Mouse (Mus musculus) heart, embryonic 12.5 days (tissue): ENCODE data around the gene Tmeff2. TPM values are rescaled to one million over a fixed set of nuclear protein-coding genes. Genes with fewer than 3 reads are reported as not detected.

Experiments used
- ATAC-seq: fragments of 200-750 bp; cut with Nextera tagmentation; 2 replicates; pipeline ENCODE4 v1.8.0; 2017; ENCODE audit warnings: moderate TSS enrichment, moderate library complexity; ENCODE audit not compliant: insufficient number of reproducible peaks, low FRiP score
- H3K27ac ChIP-seq: fragments of 300-500 bp; sonication (generic); 2 replicates; pipeline ENCODE4 v1.5.1; 2016; ENCODE audit warnings: mild to moderate bottlenecking, moderate library complexity; ENCODE audit not compliant: poor library complexity, severe bottlenecking
- H3K27me3 ChIP-seq: fragments of 300-500 bp; sonication (generic); replicated peaks from 2 replicates; pipeline ENCODE4 v1.6.1; 2016; ENCODE audit warnings: mild to moderate bottlenecking, moderate library complexity
- H3K36me3 ChIP-seq: fragments of 300-500 bp; sonication (generic); 2 replicates; pipeline ENCODE4 v1.6.1; 2016; ENCODE audit warnings: mild to moderate bottlenecking, moderate library complexity
- H3K4me1 ChIP-seq: fragments of 300-500 bp; sonication (generic); replicated peaks from 2 replicates; pipeline ENCODE4 v1.6.1; 2016; ENCODE audit warnings: mild to moderate bottlenecking
- H3K4me2 ChIP-seq: fragments of 300-500 bp; sonication (generic); 2 replicates; pipeline ENCODE4 v1.6.1; 2016; ENCODE audit warnings: mild to moderate bottlenecking, moderate library complexity
- H3K4me3 ChIP-seq: fragments of 300-500 bp; sonication (generic); 2 replicates; pipeline ENCODE4 v1.5.1; 2016; ENCODE audit warnings: mild to moderate bottlenecking
- H3K9ac ChIP-seq: fragments of 300-500 bp; sonication (generic); 2 replicates; pipeline ENCODE4 v1.6.1; 2016; ENCODE audit warnings: mild to moderate bottlenecking, moderate library complexity
- H3K9me3 ChIP-seq: fragments of 300-500 bp; sonication (generic); replicated peaks from 2 replicates; pipeline ENCODE4 v1.6.1; 2016; ENCODE audit warnings: mild to moderate bottlenecking, moderate library complexity
- WGBS: fragments of 180-500 bp; shearing (Covaris S2); methylation state at CpG from one replicate; pipeline ENCODE4 v1.1.7; 2016; 5-methylcytosine and 5-hydroxymethylcytosine counted together
- polyA plus RNA-seq: library from polyadenylated mRNA; unstranded; fragments of >200 nt; fragmentation: Nextera tagmentation; extraction: Ambion mirVana; gene quantifications from 2 replicates; pipeline ENCODE4 v1.2.1, GENCODE M21; 2016

Tmeff2 gene
- polyA plus RNA-seq, 1 experiment from 2014 or later = 1.3 TPM

- no peaks in the 10 kb centered on the region for H3K36me3 ChIP-seq
- H3K9ac ChIP-seq = no peak overlapping the region
- H3K9me3 ChIP-seq = no peaks in the 10 kb centered on the region
- WGBS = 13% methylated on average over 4 of the region's 4 CpGs
- 0 out of 2 replicates have a peak, but pooled peaks have one; percentile 29 for ATAC-seq
- no peak overlapping the region for H3K4me3 ChIP-seq
- H3K27ac ChIP-seq = 0 out of 2 replicates have a peak overlapping the region, but pooled peaks have one; percentile 59
- H3K4me1 ChIP-seq = peaks cover 22% of the 10 kb centered on the region
- no peak overlapping the region for H3K4me2 ChIP-seq
- H3K27me3 ChIP-seq = no peaks in the 10 kb centered on the region
Measured at GRCm38 (mm10) chr1:51149488-51149887, 249.0 kb downstream of the Tmeff2 start.

- H3K9me3 ChIP-seq = no peaks in the 10 kb centered on the region
- ATAC-seq = no peak
- H3K36me3 ChIP-seq = no peaks in the 10 kb centered on the region
- 59% methylated on average over 1 of the region's 1 CpGs for WGBS
- no peak overlapping the region for H3K4me2 ChIP-seq
- H3K4me1 ChIP-seq = peaks cover 22% of the 10 kb centered on the region
- no peak overlapping the region for H3K4me3 ChIP-seq
- H3K9ac ChIP-seq = no peak overlapping the region
- H3K27ac ChIP-seq = peak overlapping the region; percentile 59; the same call in 1 of the 2 replicates
- no peaks in the 10 kb centered on the region for H3K27me3 ChIP-seq
Measured at GRCm38 (mm10) chr1:51149890-51150289, 249.4 kb downstream of the Tmeff2 start.

- Histone ChIP-seq H3K9ac (no peak overlapping the region), H3K36me3 (no peaks in the 10 kb centered on the region), H3K4me1 (peaks cover 22% of the 10 kb centered on the region), H3K4me3 (no peak overlapping the region), H3K27me3 (no peaks in the 10 kb centered on the region), H3K27ac (peak overlapping the region; percentile 54; the same call in 1 of the 2 replicates), H3K4me2 (no peak overlapping the region), H3K9me3 (no peaks in the 10 kb centered on the region)
- no peak for ATAC-seq
- WGBS = 31% methylated on average over 2 of the region's 2 CpGs
Measured at GRCm38 (mm10) chr1:51152017-51152416, 251.6 kb downstream of the Tmeff2 start.

- Histone ChIP-seq H3K4me3 (no peak overlapping the region), H3K27ac (no peak overlapping the region), H3K9me3 (no peaks in the 10 kb centered on the region), H3K9ac (no peak overlapping the region), H3K27me3 (no peaks in the 10 kb centered on the region), H3K4me1 (peaks cover 22% of the 10 kb centered on the region), H3K4me2 (no peak overlapping the region), H3K36me3 (no peaks in the 10 kb centered on the region)
- ATAC-seq = no peak
- WGBS = 24% methylated on average over 5 of the region's 5 CpGs
Measured at GRCm38 (mm10) chr1:51152856-51153255, 252.4 kb downstream of the Tmeff2 start.

GRCm38 (mm10) chr1:51184276-51184675, 283.8 kb downstream of the Tmeff2 start:
- H3K4me1 ChIP-seq = no peaks in the 10 kb centered on the region
- no peak overlapping the region for H3K9ac ChIP-seq
- no peak overlapping the region for H3K27ac ChIP-seq
- no peak overlapping the region for H3K4me2 ChIP-seq
- WGBS = 87% methylated on average over 2 of the region's 2 CpGs
- H3K27me3 ChIP-seq = no peaks in the 10 kb centered on the region
- ATAC-seq = no peak
- H3K36me3 ChIP-seq = no peaks in the 10 kb centered on the region
- H3K9me3 ChIP-seq = no peaks in the 10 kb centered on the region
- H3K4me3 ChIP-seq = no peak overlapping the region

- Histone ChIP-seq H3K9ac (no peak overlapping the region), H3K9me3 (no peaks in the 10 kb centered on the region), H3K4me3 (no peak overlapping the region), H3K36me3 (no peaks in the 10 kb centered on the region), H3K4me2 (no peak overlapping the region), H3K27ac (no peak overlapping the region), H3K4me1 (peaks cover 15% of the 10 kb centered on the region), H3K27me3 (no peaks in the 10 kb centered on the region)
- no peak for ATAC-seq
- 87% methylated on average over 5 of the region's 5 CpGs for WGBS
Measured at GRCm38 (mm10) chr1:51189008-51189407, 288.6 kb downstream of the Tmeff2 start.

- no peak overlapping the region for H3K4me3 ChIP-seq
- H3K36me3 ChIP-seq = no peaks in the 10 kb centered on the region
- no peak overlapping the region for H3K4me2 ChIP-seq
- no peak overlapping the region for H3K9ac ChIP-seq
- no peak for ATAC-seq
- peaks cover 15% of the 10 kb centered on the region for H3K4me1 ChIP-seq
- H3K27ac ChIP-seq = no peak overlapping the region
- H3K9me3 ChIP-seq = no peaks in the 10 kb centered on the region
- no peaks in the 10 kb centered on the region for H3K27me3 ChIP-seq
Measured at GRCm38 (mm10) chr1:51191253-51191652, 290.8 kb downstream of the Tmeff2 start.

GRCm38 (mm10) chr1:51191872-51192613, 291.6 kb downstream of the Tmeff2 start:
- H3K36me3 ChIP-seq = no peaks in the 10 kb centered on the region
- no peaks in the 10 kb centered on the region for H3K9me3 ChIP-seq
- H3K9ac ChIP-seq = no peak overlapping the region
- H3K4me2 ChIP-seq = 0 out of 2 replicates have a peak overlapping the region, but pooled peaks have one; percentile 12
- H3K4me3 ChIP-seq = no peak overlapping the region
- ATAC-seq = no peak
- peaks cover 15% of the 10 kb centered on the region for H3K4me1 ChIP-seq
- no peaks in the 10 kb centered on the region for H3K27me3 ChIP-seq
- H3K27ac ChIP-seq = peak overlapping the region; percentile 31; the same call in 1 of the 2 replicates
- WGBS = 35% methylated on average over 6 of the region's 6 CpGs

- H3K36me3 ChIP-seq = no peaks in the 10 kb centered on the region
- H3K4me3 ChIP-seq = no peak overlapping the region
- H3K4me1 ChIP-seq = no peaks in the 10 kb centered on the region
- no peaks in the 10 kb centered on the region for H3K9me3 ChIP-seq
- H3K4me2 ChIP-seq = no peak overlapping the region
- H3K9ac ChIP-seq = no peak overlapping the region
- no peak overlapping the region for H3K27ac ChIP-seq
- ATAC-seq = no peak
- 76% methylated on average over 11 of the region's 11 CpGs for WGBS
- no peaks in the 10 kb centered on the region for H3K27me3 ChIP-seq
Measured at GRCm38 (mm10) chr1:51199088-51199830, 298.8 kb downstream of the Tmeff2 start.

- no peaks in the 10 kb centered on the region for H3K27me3 ChIP-seq
- H3K4me1 ChIP-seq = no peaks in the 10 kb centered on the region
- 91% methylated on average over 3 of the region's 3 CpGs for WGBS
- H3K9me3 ChIP-seq = no peaks in the 10 kb centered on the region
- H3K36me3 ChIP-seq = no peaks in the 10 kb centered on the region
- H3K4me2 ChIP-seq = no peak overlapping the region
- H3K27ac ChIP-seq = no peak overlapping the region
- no peak for ATAC-seq
- H3K4me3 ChIP-seq = no peak overlapping the region
- no peak overlapping the region for H3K9ac ChIP-seq
Measured at GRCm38 (mm10) chr1:51199954-51200353, 299.5 kb downstream of the Tmeff2 start.

- H3K4me1 ChIP-seq = no peaks in the 10 kb centered on the region
- no peaks in the 10 kb centered on the region for H3K27me3 ChIP-seq
- WGBS = 82% methylated on average over 3 of the region's 3 CpGs
- H3K4me3 ChIP-seq = no peak overlapping the region
- H3K27ac ChIP-seq = no peak overlapping the region
- no peak overlapping the region for H3K4me2 ChIP-seq
- no peaks in the 10 kb centered on the region for H3K36me3 ChIP-seq
- no peak overlapping the region for H3K9ac ChIP-seq
- ATAC-seq = no peak
- H3K9me3 ChIP-seq = no peaks in the 10 kb centered on the region
Measured at GRCm38 (mm10) chr1:51215631-51216030, 315.2 kb downstream of the Tmeff2 start.
